Mouse (Mus musculus) neural tube, embryonic 15.5 days (tissue): ENCODE measurements around the gene Aplp2. TPM values are rescaled to one million over a fixed set of nuclear protein-coding genes. Genes with fewer than 3 reads are reported as not detected.

ENCODE experiments used
- ATAC-seq: fragments of 200-750 bp; cut with Nextera tagmentation; 2 replicates; pipeline ENCODE4 v1.8.0; 2017; ENCODE audit warnings: mild to moderate bottlenecking, moderate TSS enrichment, moderate library complexity; ENCODE audit not compliant: low FRiP score
- H3K27ac ChIP-seq: fragments of 300-500 bp; sonication (generic); replicated peaks from 2 replicates; pipeline ENCODE4 v1.5.1; 2015; ENCODE audit warnings: mild to moderate bottlenecking, inconsistent platforms
- H3K27me3 ChIP-seq: fragments of 300-500 bp; sonication (generic); replicated peaks from 2 replicates; pipeline ENCODE4 v1.6.1; 2015; ENCODE audit warnings: inconsistent platforms
- H3K36me3 ChIP-seq: fragments of 300-500 bp; sonication (generic); 2 replicates; pipeline ENCODE4 v1.6.1; 2015; ENCODE audit warnings: inconsistent platforms
- H3K4me1 ChIP-seq: fragments of 300-500 bp; sonication (generic); 2 replicates; pipeline ENCODE4 v1.6.1; 2015; ENCODE audit warnings: inconsistent platforms
- H3K4me2 ChIP-seq: fragments of 300-500 bp; sonication (generic); 2 replicates; pipeline ENCODE4 v1.6.1; 2015; ENCODE audit warnings: inconsistent platforms, mild to moderate bottlenecking, moderate library complexity
- H3K4me3 ChIP-seq: fragments of 300-500 bp; sonication (generic); replicated peaks from 2 replicates; pipeline ENCODE4 v1.5.1; 2015; ENCODE audit warnings: mild to moderate bottlenecking, inconsistent platforms
- H3K9ac ChIP-seq: fragments of 300-500 bp; sonication (generic); replicated peaks from 2 replicates; pipeline ENCODE4 v1.6.1; 2015; ENCODE audit warnings: mild to moderate bottlenecking, inconsistent platforms
- H3K9me3 ChIP-seq: fragments of 300-500 bp; sonication (generic); replicated peaks from 2 replicates; pipeline ENCODE4 v1.6.1; 2016; ENCODE audit warnings: inconsistent platforms
- WGBS: fragments of 180-500 bp; shearing (Covaris S2); methylation state at CpG from one replicate; pipeline ENCODE4 v1.1.7; 2015; ENCODE audit warnings: mixed read lengths; 5-methylcytosine and 5-hydroxymethylcytosine counted together
- polyA plus RNA-seq: library from polyadenylated mRNA; unstranded; fragments of >200 nt; fragmentation: Nextera tagmentation; extraction: Ambion mirVana; gene quantifications from 2 replicates; pipeline ENCODE4 v1.2.1, GENCODE M21; 2015

Aplp2 gene
- polyA plus RNA-seq, 1 experiment from 2014 or later = 450 TPM

- WGBS = 95% methylated on average over 7 of the region's 7 CpGs
- no peak overlapping the region for H3K9ac ChIP-seq
- ATAC-seq = no peak
- H3K4me1 ChIP-seq = no peaks in the 10 kb centered on the region
- peaks cover 6% of the 10 kb centered on the region; the same call in 1 of the 2 replicates for H3K36me3 ChIP-seq
- no peak overlapping the region for H3K27ac ChIP-seq
- no peak overlapping the region for H3K4me2 ChIP-seq
- no peaks in the 10 kb centered on the region for H3K9me3 ChIP-seq
- H3K27me3 ChIP-seq = no peaks in the 10 kb centered on the region
- H3K4me3 ChIP-seq = no peak overlapping the region
Observed at GRCm38 (mm10) chr9:31197782-31198181, 13.8 kb downstream of the Aplp2 start.

- no peak overlapping the region for H3K9ac ChIP-seq
- peaks cover 2% of the 10 kb centered on the region; the same call in 1 of the 2 replicates for H3K4me1 ChIP-seq
- H3K27ac ChIP-seq = no peak overlapping the region
- no peaks in the 10 kb centered on the region for H3K9me3 ChIP-seq
- H3K4me2 ChIP-seq = no peak overlapping the region
- ATAC-seq = no peak
- H3K4me3 ChIP-seq = no peak overlapping the region
- no peaks in the 10 kb centered on the region for H3K27me3 ChIP-seq
- peaks cover 6% of the 10 kb centered on the region; the same call in 1 of the 2 replicates for H3K36me3 ChIP-seq
Observed at GRCm38 (mm10) chr9:31196742-31197141, 14.9 kb downstream of the Aplp2 start.

- no peaks in the 10 kb centered on the region for H3K9me3 ChIP-seq
- H3K27ac ChIP-seq = no peak overlapping the region
- H3K36me3 ChIP-seq = peaks cover 6% of the 10 kb centered on the region; the same call in 1 of the 2 replicates
- no peaks in the 10 kb centered on the region for H3K27me3 ChIP-seq
- 88% methylated on average over 1 of the region's 1 CpGs for WGBS
- peaks cover 7% of the 10 kb centered on the region for H3K4me1 ChIP-seq
- H3K9ac ChIP-seq = no peak overlapping the region
- H3K4me2 ChIP-seq = no peak overlapping the region
- no peak overlapping the region for H3K4me3 ChIP-seq
- no peak for ATAC-seq
Observed at GRCm38 (mm10) chr9:31195573-31195972, 16.0 kb downstream of the Aplp2 start.

GRCm38 (mm10) chr9:31192378-31192777 is 19.2 kb downstream of the Aplp2 start:
- ATAC-seq = no peak
- H3K36me3 ChIP-seq = peaks cover 6% of the 10 kb centered on the region; the same call in 1 of the 2 replicates

GRCm38 (mm10) chr9:31191543-31191942 is 20.1 kb downstream of the Aplp2 start:
- Histone ChIP-seq H3K27ac (no peak overlapping the region), H3K9me3 (no peaks in the 10 kb centered on the region), H3K4me2 (no peak overlapping the region), H3K36me3 (peaks cover 6% of the 10 kb centered on the region; the same call in 1 of the 2 replicates), H3K4me1 (peaks cover 7% of the 10 kb centered on the region), H3K4me3 (no peak overlapping the region), H3K9ac (no peak overlapping the region), H3K27me3 (no peaks in the 10 kb centered on the region)
- 72% methylated on average over 7 of the region's 7 CpGs for WGBS
- ATAC-seq = no peak

More at GRCm38 (mm10) chr9:31192378-31192777, 19.2 kb downstream of the Aplp2 start:
- no peak overlapping the region for H3K4me3 ChIP-seq
- no peaks in the 10 kb centered on the region for H3K9me3 ChIP-seq
- H3K27me3 ChIP-seq = no peaks in the 10 kb centered on the region
- H3K4me2 ChIP-seq = no peak overlapping the region
- peaks cover 7% of the 10 kb centered on the region for H3K4me1 ChIP-seq
- H3K27ac ChIP-seq = no peak overlapping the region
- H3K9ac ChIP-seq = no peak overlapping the region
- WGBS = 92% methylated on average over 7 of the region's 7 CpGs

GRCm38 (mm10) chr9:31189194-31189593 is 22.4 kb downstream of the Aplp2 start:
- H3K9ac ChIP-seq = no peak overlapping the region
- no peak for ATAC-seq
- 79% methylated on average over 2 of the region's 2 CpGs for WGBS

GRCm38 (mm10) chr9:31184439-31184838 is 27.2 kb downstream of the Aplp2 start:
- no peak overlapping the region for H3K4me2 ChIP-seq
- H3K9ac ChIP-seq = no peak overlapping the region
- H3K4me1 ChIP-seq = peaks cover 20% of the 10 kb centered on the region
- ATAC-seq = no peak
- H3K4me3 ChIP-seq = no peak overlapping the region
- WGBS = 92% methylated on average over 5 of the region's 5 CpGs
- H3K27me3 ChIP-seq = no peaks in the 10 kb centered on the region
- H3K36me3 ChIP-seq = no peaks in the 10 kb centered on the region
- no peaks in the 10 kb centered on the region for H3K9me3 ChIP-seq
- no peak overlapping the region for H3K27ac ChIP-seq

More at GRCm38 (mm10) chr9:31189194-31189593, 22.4 kb downstream of the Aplp2 start:
- Histone ChIP-seq H3K36me3 (peaks cover 4% of the 10 kb centered on the region; the same call in 1 of the 2 replicates), H3K4me2 (no peak overlapping the region), H3K9me3 (no peaks in the 10 kb centered on the region), H3K27me3 (no peaks in the 10 kb centered on the region), H3K27ac (no peak overlapping the region), H3K4me3 (no peak overlapping the region), H3K4me1 (peaks cover 7% of the 10 kb centered on the region)

GRCm38 (mm10) chr9:31183061-31183460 is 28.6 kb downstream of the Aplp2 start:
- no peak overlapping the region for H3K4me3 ChIP-seq
- ATAC-seq = no peak
- H3K27ac ChIP-seq = no peak overlapping the region
- 74% methylated on average over 4 of the region's 4 CpGs for WGBS
- no peak overlapping the region for H3K4me2 ChIP-seq
- peaks cover 24% of the 10 kb centered on the region for H3K4me1 ChIP-seq
- H3K36me3 ChIP-seq = no peaks in the 10 kb centered on the region
- H3K9ac ChIP-seq = no peak overlapping the region
- no peaks in the 10 kb centered on the region for H3K27me3 ChIP-seq
- no peaks in the 10 kb centered on the region for H3K9me3 ChIP-seq

GRCm38 (mm10) chr9:31181291-31182085 is 30.1 kb downstream of the Aplp2 start:
- Histone ChIP-seq H3K27ac (no peak overlapping the region), H3K9me3 (no peaks in the 10 kb centered on the region), H3K27me3 (no peaks in the 10 kb centered on the region), H3K4me1 (peaks cover 38% of the 10 kb centered on the region), H3K9ac (no peak overlapping the region), H3K4me2 (no peak overlapping the region), H3K36me3 (no peaks in the 10 kb centered on the region), H3K4me3 (no peak overlapping the region)
- ATAC-seq = no peak
- 63% methylated on average over 10 of the region's 10 CpGs for WGBS

- H3K36me3 ChIP-seq = peaks cover 4% of the 10 kb centered on the region
- no peak overlapping the region for H3K9ac ChIP-seq
- 69% methylated on average over 6 of the region's 6 CpGs for WGBS
- no peaks in the 10 kb centered on the region for H3K27me3 ChIP-seq
- no peak overlapping the region for H3K4me2 ChIP-seq
- no peak overlapping the region for H3K4me3 ChIP-seq
- peak overlapping the region; percentile 30 for H3K27ac ChIP-seq
- H3K4me1 ChIP-seq = peaks cover 43% of the 10 kb centered on the region
- ATAC-seq = no peak
- no peaks in the 10 kb centered on the region for H3K9me3 ChIP-seq
Observed at GRCm38 (mm10) chr9:31177692-31178091, 33.9 kb downstream of the Aplp2 start.

- 56% methylated on average over 8 of the region's 8 CpGs for WGBS
- ATAC-seq = peak; percentile 74; the same call in 1 of the 2 replicates
- Histone ChIP-seq H3K9ac (no peak overlapping the region), H3K4me3 (no peak overlapping the region), H3K36me3 (peaks cover 5% of the 10 kb centered on the region), H3K27ac (peak overlapping the region; percentile 30), H3K4me2 (no peak overlapping the region), H3K9me3 (no peaks in the 10 kb centered on the region), H3K4me1 (peaks cover 33% of the 10 kb centered on the region), H3K27me3 (no peaks in the 10 kb centered on the region)
Observed at GRCm38 (mm10) chr9:31176379-31177130, 35.1 kb downstream of the Aplp2 start.

GRCm38 (mm10) chr9:31175978-31176377 is 35.6 kb downstream of the Aplp2 start:
- no peak overlapping the region for H3K27ac ChIP-seq
- no peak for ATAC-seq

More at GRCm38 (mm10) chr9:31175978-31176377, 35.6 kb downstream of the Aplp2 start:
- Histone ChIP-seq H3K36me3 (peaks cover 10% of the 10 kb centered on the region), H3K27me3 (no peaks in the 10 kb centered on the region), H3K9ac (no peak overlapping the region), H3K4me3 (no peak overlapping the region), H3K9me3 (no peaks in the 10 kb centered on the region), H3K4me1 (peaks cover 29% of the 10 kb centered on the region), H3K4me2 (no peak overlapping the region)
- WGBS = 71% methylated on average over 3 of the region's 3 CpGs
